13 mouse cellular contexts compared by ENCODE assay signal in genomic region chr9:75523646-75524045, GRCm38 (mm10). TPM values are rescaled to one million over a fixed set of nuclear protein-coding genes. Genes with fewer than 3 reads are reported as not detected.
DNase-seq lines count a peak whose midpoint lies in the region; ATAC-seq lines count a peak whose summit lies in the region.
"Had no signal": no experiment of that assay in that cellular context is flagged by ENCODE, and none has a peak within 500 bp of the region (broad histone marks: within the 10 kb centered on the region; RNA-seq: fewer than 3 reads in every experiment).

No protein-coding gene starts in this region.

- H3K27ac ChIP-seq in heart, embryonic 10.5 days: no peak overlapping the region
- 0 out of 2 replicates have a peak overlapping the region, but pooled peaks have one; percentile 4 for H3K27ac ChIP-seq in heart, embryonic 16.5 days (ENCODE audit: low read length)
- no peak overlapping the region for H3K27ac ChIP-seq in hindbrain, embryonic 12.5 days

- DNase-seq in heart, adult 11 months: peak; percentile 98
- DNase-seq in heart, embryonic 10.5 days (ENCODE audit: low spot score): no peak
- peak; percentile 33 for DNase-seq in right cerebral cortex, adult 18-20 months
- no peak for DNase-seq in right cerebral cortex, postnatal 14 days
- no peak for DNase-seq in spleen, adult 12 weeks (ENCODE audit: low spot score)
- DNase-seq: adrenal gland, postnatal 36 days; kidney, adult 18-20 months; liver; thymus, postnatal 36 days had no signal

- H3K36me3 ChIP-seq in heart, embryonic 10.5 days: peaks cover 17% of the 10 kb centered on the region
- H3K36me3 ChIP-seq in heart, embryonic 16.5 days (ENCODE audit: control insufficient read depth, insufficient read depth): peaks cover 10% of the 10 kb centered on the region
- H3K36me3 ChIP-seq in hindbrain, embryonic 12.5 days: peaks cover 11% of the 10 kb centered on the region; the same call in 1 of the 2 replicates

- no peak overlapping the region for H3K9ac ChIP-seq in heart, embryonic 16.5 days (ENCODE audit: low read length)
- no peak overlapping the region for H3K9ac ChIP-seq in hindbrain, embryonic 12.5 days

- H3K4me2 ChIP-seq in heart, embryonic 16.5 days (ENCODE audit: low read depth, low read length): no peak overlapping the region
- H3K4me2 ChIP-seq in hindbrain, embryonic 12.5 days (replicated peaks): no peak overlapping the region

- H3K9me3 ChIP-seq in heart, embryonic 10.5 days: no peaks in the 10 kb centered on the region
- no peaks in the 10 kb centered on the region for H3K9me3 ChIP-seq in heart, embryonic 16.5 days (replicated peaks; ENCODE audit: control insufficient read depth, low read length)
- H3K9me3 ChIP-seq in hindbrain, embryonic 12.5 days (replicated peaks): no peaks in the 10 kb centered on the region
- H3K9me3 ChIP-seq: megakaryocyte, embryonic 14.5 days had no signal

- no peaks in the 10 kb centered on the region for H3K4me1 ChIP-seq in heart, embryonic 10.5 days
- peaks cover 8% of the 10 kb centered on the region for H3K4me1 ChIP-seq in heart, embryonic 16.5 days (ENCODE audit: control insufficient read depth, insufficient read depth, low read length)
- H3K4me1 ChIP-seq in hindbrain, embryonic 12.5 days: no peaks in the 10 kb centered on the region

- WGBS in heart, embryonic 10.5 days: 89% methylated on average over 6 of the region's 6 CpGs
- 50% methylated on average over 6 of the region's 6 CpGs for WGBS in heart, embryonic 16.5 days
- 54% methylated on average over 6 of the region's 6 CpGs for WGBS in hindbrain, embryonic 12.5 days

- no peaks in the 10 kb centered on the region for H3K27me3 ChIP-seq in heart, embryonic 10.5 days (ENCODE audit: insufficient read depth, poor library complexity, severe bottlenecking)
- no peaks in the 10 kb centered on the region for H3K27me3 ChIP-seq in heart, embryonic 16.5 days (ENCODE audit: control insufficient read depth, insufficient read depth, low read length)
- no peaks in the 10 kb centered on the region for H3K27me3 ChIP-seq in hindbrain, embryonic 12.5 days
- H3K27me3 ChIP-seq: CH12.LX; megakaryocyte, embryonic 14.5 days had no signal

- peak; percentile 69; the same call in 1 of the 2 replicates for ATAC-seq in heart, embryonic 16.5 days (replicated peaks; ENCODE audit: extremely low read depth, insufficient read depth, low FRiP score)
- ATAC-seq in hindbrain, embryonic 12.5 days (ENCODE audit: low FRiP score): no peak

- H3K4me3 ChIP-seq in heart, embryonic 10.5 days: no peak overlapping the region
- no peak overlapping the region for H3K4me3 ChIP-seq in heart, embryonic 16.5 days (ENCODE audit: low read length)
- H3K4me3 ChIP-seq in hindbrain, embryonic 12.5 days: no peak overlapping the region
- H3K4me3 ChIP-seq: megakaryocyte, embryonic 14.5 days had no signal

RNA-seq across cellular contexts. Expression of gene Tmod3, which starts 35.8 kb away (rescaled TPM):
- 73.4 and 90.5 TPM in 2 replicates for polyA plus RNA-seq in heart, embryonic 10.5 days (2016; fragmentation: Nextera tagmentation; extraction: Ambion mirVana)
- polyA plus RNA-seq in heart, embryonic 16.5 days (2015; fragmentation: Nextera tagmentation; extraction: Ambion mirVana): 90.3 and 91.7 TPM in 2 replicates
- polyA plus RNA-seq in hindbrain, embryonic 12.5 days (2016; fragmentation: Nextera tagmentation; extraction: Ambion mirVana): 96.5 and 98.4 TPM in 2 replicates

Comparison
In these comparisons a context has a peak if more than half of its experiments do, and no peak if none do; other contexts are left out.
1. DNase-seq: peak in heart, adult 11 months (single experiment) and right cerebral cortex, adult 18-20 months (single experiment); none in heart, embryonic 10.5 days (single experiment), right cerebral cortex, postnatal 14 days (single experiment) and spleen, adult 12 weeks (single experiment).